Mouse (Mus musculus) cerebellum, adult 2 months (tissue): Measurements from ENCODE around the gene Rnh1. TPM values are rescaled to one million over a fixed set of nuclear protein-coding genes. Genes with fewer than 3 reads are reported as not detected.

Experiments
- DNase-seq, 2 experiments: peaks; one replicate each; pipeline ENCODE4 v3.0.0; 2021
- H3K27ac ChIP-seq: fragments of 200-500 bp; 2 replicates; pipeline ENCODE4 v1.5.1; 2012; ENCODE audit warnings: low read length, control low read depth, inconsistent platforms; ENCODE audit not compliant: insufficient read depth
- H3K27me3 ChIP-seq: fragments of 200-500 bp; 2 replicates; pipeline ENCODE4 v1.6.1; 2012; ENCODE audit warnings: inconsistent platforms, mild to moderate bottlenecking, low read length, moderate library complexity; ENCODE audit not compliant: control insufficient read depth, insufficient read depth
- H3K4me1 ChIP-seq: fragments of 200-500 bp; 2 replicates; pipeline ENCODE4 v1.6.1; 2011; ENCODE audit warnings: low read length; ENCODE audit not compliant: control insufficient read depth, insufficient read depth
- H3K4me3 ChIP-seq: fragments of 200-500 bp; replicated peaks from 2 replicates; pipeline ENCODE3; 2011; ENCODE audit warnings: mild to moderate bottlenecking, low read depth, low read length, control low read depth; ENCODE audit not compliant: insufficient read depth
- CTCF ChIP-seq: fragments of 200-500 bp; IDR thresholded peaks from 2 replicates; pipeline ENCODE4 v1.5.1; 2011; ENCODE audit warnings: low read depth, mild to moderate bottlenecking, control low read depth, low read length, moderate library complexity, borderline replicate concordance; ENCODE audit not compliant: insufficient read depth
- POLR2A ChIP-seq: fragments of 200-500 bp; IDR thresholded peaks from 2 replicates; pipeline ENCODE4 v1.6.1; 2011; ENCODE audit warnings: low read length, control low read depth, borderline replicate concordance; ENCODE audit not compliant: insufficient read depth
- WGBS: fragments of 180-500 bp; shearing (Covaris S2); methylation state at CpG from one replicate; pipeline ENCODE4 v1.1.7; 2018; 5-methylcytosine and 5-hydroxymethylcytosine counted together
- polyA plus RNA-seq: library from polyadenylated mRNA; depleted of rRNA; stranded (reverse); fragments of >200 nt; gene quantifications from 2 replicates; pipeline ENCODE4 v1.2.3, GENCODE M21; 2012

Gene Rnh1
- polyA plus RNA-seq, 1 experiment, result 66.9 TPM

GRCm38 (mm10) chr7:141217343-141218013 lies 44.8 kb upstream of the Rnh1 start:
- no peak for DNase-seq
- H3K27me3 ChIP-seq, result no peaks in the 10 kb centered on the region
- TF ChIP-seq CTCF (no peak), POLR2A (no peak)
- H3K27ac ChIP-seq, result no peak overlapping the region
- 89% methylated on average over 17 of the region's 17 CpGs for WGBS
- no peak overlapping the region for H3K4me3 ChIP-seq
- peaks cover 5% of the 10 kb centered on the region; the same call in 1 of the 2 replicates for H3K4me1 ChIP-seq

DNA sequence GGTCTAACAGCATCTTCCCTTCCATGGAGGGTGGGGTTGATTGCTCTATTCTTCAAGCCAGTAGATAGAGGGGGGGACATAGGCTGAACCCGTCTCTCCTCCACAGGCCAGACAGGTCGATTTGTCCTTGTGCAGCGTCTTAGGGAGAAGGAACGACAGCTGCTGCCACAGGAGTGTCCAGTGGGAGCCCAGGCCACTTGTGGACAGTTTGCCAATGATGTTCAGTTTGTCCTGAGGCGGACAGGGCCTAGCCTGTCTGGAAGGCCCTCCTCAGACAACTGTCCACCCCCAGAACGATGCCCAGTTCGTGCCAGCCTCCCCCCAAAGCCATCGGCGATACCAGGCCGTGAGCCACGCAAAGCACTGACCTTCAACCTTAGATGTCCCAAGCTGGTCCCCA lies 44.2 kb upstream of the Rnh1 start:
- H3K4me3 ChIP-seq, result no peak overlapping the region
- H3K4me1 ChIP-seq, result no peaks in the 10 kb centered on the region; the same call in 1 of the 2 replicates
- no peak for DNase-seq
- TF ChIP-seq CTCF (no peak), POLR2A (no peak)
- H3K27ac ChIP-seq, result no peak overlapping the region
- 84% methylated on average over 11 of the region's 11 CpGs for WGBS
- H3K27me3 ChIP-seq, result no peaks in the 10 kb centered on the region

DNA sequence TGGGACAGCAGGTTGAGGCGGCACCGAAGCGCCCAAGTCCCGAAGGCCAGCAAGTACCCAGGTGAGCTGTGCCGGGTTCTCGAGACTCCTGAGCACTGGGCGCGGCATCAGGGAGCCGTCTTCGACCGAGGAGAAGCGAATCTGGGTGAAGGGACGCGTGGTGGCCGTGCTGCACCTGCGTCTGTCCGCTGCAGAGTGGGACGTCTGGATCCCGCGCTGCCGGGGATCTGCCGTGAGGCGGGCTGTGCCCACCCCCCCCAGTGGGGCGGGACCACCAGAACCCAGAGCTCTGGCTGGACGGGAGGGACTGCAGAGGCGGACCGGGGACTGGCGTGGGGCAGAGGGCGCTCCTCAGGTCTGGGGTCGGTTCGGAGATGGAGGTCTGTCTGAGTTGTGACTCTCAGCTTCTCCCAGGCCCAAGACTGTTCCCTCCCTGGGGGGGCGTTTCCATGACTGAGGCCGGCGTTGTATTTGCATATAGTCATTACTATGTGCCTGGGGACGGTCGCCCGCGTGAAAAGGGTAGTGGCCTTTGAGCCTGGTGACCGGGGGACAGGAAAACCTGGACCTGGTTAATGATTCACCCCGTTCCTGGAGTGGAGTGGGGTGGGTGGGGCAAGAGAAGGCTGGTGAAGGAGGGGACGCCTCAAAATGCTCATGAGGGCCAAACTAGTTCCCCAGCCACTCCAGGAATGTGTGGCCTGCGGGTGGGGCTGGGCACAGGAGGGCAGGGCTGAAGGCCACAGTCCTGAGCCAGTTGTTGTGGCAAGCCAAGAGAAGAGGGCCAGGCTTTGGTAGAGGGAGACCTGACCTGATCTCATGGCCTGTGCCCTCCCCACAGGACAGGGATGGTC lies 43.5 kb upstream of the Rnh1 start:
- Histone ChIP-seq H3K4me3 (peak overlapping the region; percentile 67), H3K27me3 (no peaks in the 10 kb centered on the region), H3K27ac (no peak overlapping the region), H3K4me1 (no peaks in the 10 kb centered on the region)
- WGBS, result 3% methylated on average over 42 of the region's 42 CpGs
- peak in 1 of 2 experiments; percentile 24 for DNase-seq
- no peak for TF ChIP-seq POLR2A
- no peak for TF ChIP-seq CTCF

GRCm38 (mm10) chr7:141215101-141215879 lies 42.6 kb upstream of the Rnh1 start, which contains the start of gene Rassf7:
TSS of gene Rassf7 (plus strand) at chr7:141215860.
- Histone ChIP-seq H3K4me1 (no peaks in the 10 kb centered on the region), H3K4me3 (peak within 1 kb of the TSS; percentile 67), H3K27me3 (no peaks in the 10 kb centered on the region), H3K27ac (no peak within 1 kb of the TSS)
- peak; percentile 85 to 90 for DNase-seq
- 3% methylated on average over 39 of the region's 41 CpGs for WGBS
- TF ChIP-seq CTCF, result no peak
- no peak for TF ChIP-seq POLR2A

- Histone ChIP-seq H3K4me1 (no peaks in the 10 kb centered on the region), H3K4me3 (no peak overlapping the region), H3K27me3 (no peaks in the 10 kb centered on the region), H3K27ac (no peak overlapping the region)
- WGBS, result 78% methylated on average over 3 of the region's 3 CpGs
- no peak for TF ChIP-seq POLR2A
- no peak for TF ChIP-seq CTCF
- no peak for DNase-seq
Observed at GRCm38 (mm10) chr7:141214310-141214709, 41.7 kb upstream of the Rnh1 start.

DNA sequence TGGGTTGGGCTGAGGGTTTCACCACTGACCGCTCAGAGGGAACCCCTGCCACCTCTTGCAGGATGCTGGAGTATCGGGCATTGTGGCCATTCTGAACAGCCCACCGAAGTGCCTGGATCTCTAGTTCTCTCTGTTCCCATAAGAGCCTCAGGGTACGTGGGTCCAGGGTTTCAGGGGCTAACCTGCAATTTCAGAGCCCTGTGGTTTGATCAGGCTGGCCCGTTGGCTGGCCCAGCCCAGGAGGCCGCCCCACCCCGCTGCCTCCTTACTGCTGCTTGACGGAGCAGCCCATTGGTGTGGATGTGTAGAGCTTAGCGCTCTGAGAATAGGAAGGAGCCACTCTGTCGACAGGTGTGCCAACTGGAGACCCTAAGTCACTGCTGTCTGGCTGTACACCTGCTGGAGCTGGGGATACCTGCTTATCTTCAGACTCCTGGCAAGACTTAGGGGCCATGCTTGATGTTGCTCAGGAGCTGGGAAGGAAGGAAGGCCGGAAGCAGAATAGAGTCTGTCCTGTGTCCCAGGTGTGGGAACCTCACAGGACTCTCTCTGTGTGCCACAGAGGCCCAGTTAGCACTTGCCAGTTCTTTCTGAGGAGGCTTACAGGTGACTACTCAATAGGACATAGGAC lies 41.1 kb upstream of the Rnh1 start, which contains the start of gene Lmntd2:
TSS of gene Lmntd2 (minus strand) at position 476 of the 631 bp plus-strand sequence.
- TF ChIP-seq CTCF, result no peak
- no peak for TF ChIP-seq POLR2A
- H3K27me3 ChIP-seq, result no peaks in the 10 kb centered on the region
- no peak within 1 kb of the TSS for H3K4me3 ChIP-seq
- H3K4me1 ChIP-seq, result no peaks in the 10 kb centered on the region
- H3K27ac ChIP-seq, result no peak within 1 kb of the TSS
- DNase-seq, result no peak
- WGBS, result 90% methylated on average over 11 of the region's 11 CpGs

- no peaks in the 10 kb centered on the region for H3K27me3 ChIP-seq
- TF ChIP-seq POLR2A (no peak), CTCF (no peak)
- H3K4me3 ChIP-seq, result no peak overlapping the region
- H3K4me1 ChIP-seq, result no peaks in the 10 kb centered on the region
- DNase-seq, result no peak
- H3K27ac ChIP-seq, result no peak overlapping the region
- WGBS, result 82% methylated on average over 3 of the region's 3 CpGs
Observed at GRCm38 (mm10) chr7:141213133-141213532, 40.5 kb upstream of the Rnh1 start.
